Mouse (Mus musculus): ENCODE measurements around the gene Ublcp1. TPM values are rescaled to one million over a fixed set of nuclear protein-coding genes. Genes with fewer than 3 reads are reported as not detected.

The Ublcp1 gene
- polyA plus RNA-seq, 1 experiment from 2014 or later, result 76.8 TPM

DNA sequence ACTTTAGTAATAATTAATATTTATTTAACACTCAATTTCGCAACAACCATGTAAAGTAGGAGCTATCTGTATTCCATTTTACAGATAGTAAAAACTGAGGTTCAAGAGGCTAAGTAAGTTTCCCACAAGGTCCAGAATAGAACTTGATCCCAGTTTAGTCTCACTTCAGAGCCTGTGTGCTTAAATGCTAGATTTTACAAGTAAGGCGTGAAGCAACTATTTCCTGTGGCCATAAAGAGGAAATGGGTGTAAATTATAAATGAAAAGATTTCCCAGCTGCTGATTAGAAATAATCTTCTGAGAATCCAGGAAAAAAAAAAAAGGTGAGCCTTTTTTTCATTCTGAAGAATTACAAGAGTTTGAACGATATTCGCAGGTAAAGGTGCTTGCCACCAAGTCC, 65.2 kb downstream of the Ublcp1 start:
- no peak overlapping the region for H3K4me3 ChIP-seq (ENCODE audit: low read depth, low read length)
- 86% methylated on average over 4 of the region's 4 CpGs for WGBS
- no peaks in the 10 kb centered on the region for H3K4me1 ChIP-seq (ENCODE audit: control insufficient read depth, insufficient read depth, low read length)
- DNase-seq (ENCODE audit: low spot score) (no peak), ATAC-seq (ENCODE audit: insufficient number of reproducible peaks, low FRiP score, low TSS enrichment, low read depth) (no peak)
- H3K4me2 ChIP-seq (ENCODE audit: low read depth, severe bottlenecking), result no peak overlapping the region
- no peaks in the 10 kb centered on the region for H3K36me3 ChIP-seq (ENCODE audit: control insufficient read depth, insufficient read depth, low read length)
- H3K9ac ChIP-seq (ENCODE audit: low read length), result no peak overlapping the region
- no peak overlapping the region for H3K27ac ChIP-seq (replicated peaks; ENCODE audit: low read depth, low read length)
- no peaks in the 10 kb centered on the region for H3K27me3 ChIP-seq (ENCODE audit: control insufficient read depth, insufficient read depth, low read length)
- H3K9me3 ChIP-seq (ENCODE audit: control insufficient read depth, low read length), result no peaks in the 10 kb centered on the region

Small RNA genes lying within 50 kb of the gene (microRNA-seq; reads per million reads assigned to microRNA genes)
- gene Gm22121, result not detected

Other genes with a start within 250 kb of the Ublcp1 start
- gene Il12b, start 70.4 kb downstream of the Ublcp1 start, polyA plus RNA-seq (2014; fragmentation: Nextera tagmentation; extraction: Ambion mirVana), result 0.11 TPM in 1 of 2 replicates, not detected in the other
- gene Rnf145, start 48.5 kb upstream of the Ublcp1 start, polyA plus RNA-seq (2014; fragmentation: Nextera tagmentation; extraction: Ambion mirVana), result 95.3 and 96.1 TPM in 2 replicates
- gene Ebf1, start 146.8 kb upstream of the Ublcp1 start, polyA plus RNA-seq (2014; fragmentation: Nextera tagmentation; extraction: Ambion mirVana), result 56.0 and 61.7 TPM in 2 replicates

All from limb, embryonic 11.5 days (tissue).